Mouse (Mus musculus) ES-E14 (cell line): ENCODE measurements around the gene Cfap97d1. TPM values are rescaled to one million over a fixed set of nuclear protein-coding genes. Genes with fewer than 3 reads are reported as not detected.

Experiments used
- DNase-seq: peaks from one replicate; pipeline ENCODE4 v3.0.0-alpha.2; 2013; ENCODE audit warnings: low read depth, low spot score
- H3K27ac ChIP-seq: 2 replicates; pipeline ENCODE4 v1.5.1; 2012; ENCODE audit warnings: low read depth, mild to moderate bottlenecking, low read length, moderate library complexity, mixed read lengths; ENCODE audit not compliant: poor library complexity, insufficient read depth, severe bottlenecking
- H3K36me3 ChIP-seq: 2 replicates; pipeline ENCODE4 v1.6.1; 2012; ENCODE audit warnings: mild to moderate bottlenecking, low read length, moderate library complexity, mixed read lengths; ENCODE audit not compliant: control insufficient read depth, poor library complexity, insufficient read depth, severe bottlenecking
- H3K4me1 ChIP-seq, 2 experiments: fragments of 150-350 bp in 1 of 2; sonication (generic) in 1 of 2; 2 replicates each; pipeline ENCODE4 v1.6.1; 2012; ENCODE audit warnings: low read length in 2 of 2, mild to moderate bottlenecking in 1 of 2, mixed read lengths in 1 of 2; ENCODE audit not compliant: control insufficient read depth in 2 of 2, insufficient read depth in 2 of 2, poor library complexity in 1 of 2
- H3K4me3 ChIP-seq, 2 experiments: fragments of 150-350 bp in 1 of 2; sonication (generic) in 1 of 2; 2 replicates each; pipeline ENCODE4 v1.5.1; 2012; ENCODE audit warnings: low read length in 2 of 2, low read depth in 1 of 2, mild to moderate bottlenecking in 1 of 2, mixed read lengths in 1 of 2; ENCODE audit not compliant: insufficient read depth in 1 of 2, poor library complexity in 1 of 2, severe bottlenecking in 1 of 2
- H3K9ac ChIP-seq: 2 replicates; pipeline ENCODE4 v1.6.1; 2012; ENCODE audit warnings: low read depth, mild to moderate bottlenecking, low read length, mixed read lengths; ENCODE audit not compliant: poor library complexity, insufficient read depth, severe bottlenecking
- H3K9me3 ChIP-seq: fragments of 150-350 bp; sonication (generic); 2 replicates; pipeline ENCODE4 v1.6.1; 2012; ENCODE audit warnings: low read depth, mild to moderate bottlenecking, low read length; ENCODE audit not compliant: control insufficient read depth, insufficient read depth
- CHD2 ChIP-seq: IDR thresholded peaks from 2 replicates; pipeline ENCODE4 v1.6.1; 2014; ENCODE audit warnings: mild to moderate bottlenecking, low read depth, low read length, inconsistent platforms
- HCFC1 ChIP-seq: IDR thresholded peaks from 2 replicates; pipeline ENCODE4 v1.6.1; 2012; ENCODE audit warnings: low read length, inconsistent platforms, borderline replicate concordance; ENCODE audit not compliant: insufficient read depth
- MAFK ChIP-seq: IDR thresholded peaks from 2 replicates; pipeline ENCODE4 v1.6.1; 2014; ENCODE audit warnings: mild to moderate bottlenecking, low read depth, low read length, inconsistent platforms; ENCODE audit not compliant: insufficient read depth
- ZC3H11A ChIP-seq: IDR thresholded peaks from 2 replicates; pipeline ENCODE4 v1.6.1; 2012; ENCODE audit warnings: low read depth, mild to moderate bottlenecking, inconsistent platforms, low read length, borderline replicate concordance
- ZNF384 ChIP-seq: IDR thresholded peaks from 2 replicates; pipeline ENCODE4 v1.6.1; 2012; ENCODE audit warnings: low read depth, low read length, inconsistent platforms
- in situ Hi-C, 2 experiments: fragments of 600-800 bp; cut with MboI; formaldehyde crosslinking; loops; one replicate each; pipeline ENCODE4 v1.15.1; 2025; ENCODE audit warnings: low sequenced_read_pairs in 2 of 2, inconsistent platforms in 1 of 2; ENCODE audit not compliant: unreplicated experiment in 2 of 2
- total RNA-seq: library from RNA; depleted of rRNA; stranded (reverse); fragments of 300-350 nt; gene quantifications from 2 replicates; pipeline ENCODE4 v1.2.3, GENCODE M21; 2012

Gene Cfap97d1
- total RNA-seq, 1 experiment: not detected

DNA sequence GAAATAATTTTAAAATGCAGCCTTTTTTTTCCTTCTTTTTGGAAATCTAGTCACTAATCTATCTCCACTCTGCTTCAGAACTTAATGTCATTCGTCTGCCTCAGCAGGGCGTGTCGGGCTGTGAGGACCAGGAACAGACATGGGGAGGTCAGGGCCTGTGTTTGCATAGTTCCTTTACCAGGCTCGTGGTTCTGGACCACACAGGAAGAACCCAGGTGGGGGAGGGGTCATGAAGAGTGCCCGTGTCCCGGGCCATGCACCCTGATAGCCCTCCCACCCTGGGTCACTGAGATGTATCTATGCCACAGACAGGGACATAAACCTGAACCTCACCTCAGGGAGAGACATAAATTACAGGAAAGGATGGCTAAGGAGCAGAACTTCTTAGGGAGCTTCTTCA, 9.9 kb upstream of the Cfap97d1 start:
- no peak for DNase-seq
- no peak for TF ChIP-seq ZC3H11A
- TF ChIP-seq MAFK: no peak
- no peak for TF ChIP-seq ZNF384
- TF ChIP-seq HCFC1: no peak
- no peak for TF ChIP-seq CHD2
- Histone ChIP-seq H3K4me3 (no peak overlapping the region), H3K36me3 (peaks cover 9% of the 10 kb centered on the region; the same call in 1 of the 2 replicates), H3K27ac (no peak overlapping the region), H3K9me3 (no peaks in the 10 kb centered on the region), H3K4me1 (peaks cover 0 to 7% of the 10 kb centered on the region in 2 experiments; a peak in 1 of 4 replicates), H3K9ac (no peak overlapping the region)
- in situ Hi-C loops: no loop called here

- no peak overlapping the region for H3K4me3 ChIP-seq
- H3K4me1 ChIP-seq: peaks cover 0 to 7% of the 10 kb centered on the region in 2 experiments; a peak in 1 of 4 replicates
- H3K9ac ChIP-seq: no peak overlapping the region
- TF ChIP-seq CHD2 (no peak), MAFK (no peak), ZNF384 (no peak), ZC3H11A (no peak), HCFC1 (no peak)
- H3K9me3 ChIP-seq: no peaks in the 10 kb centered on the region
- in situ Hi-C loops: loop anchor here in 1 of 2 experiments (5.0 kb wide), 1 partner anchor 53 kb away; no protein-coding TSS in a partner anchor
- DNase-seq: no peak
- no peak overlapping the region for H3K27ac ChIP-seq
- peaks cover 12% of the 10 kb centered on the region; the same call in 1 of the 2 replicates for H3K36me3 ChIP-seq
Measured at GRCm38 (mm10) chr11:101974923-101975322, 9.2 kb upstream of the Cfap97d1 start.

DNA sequence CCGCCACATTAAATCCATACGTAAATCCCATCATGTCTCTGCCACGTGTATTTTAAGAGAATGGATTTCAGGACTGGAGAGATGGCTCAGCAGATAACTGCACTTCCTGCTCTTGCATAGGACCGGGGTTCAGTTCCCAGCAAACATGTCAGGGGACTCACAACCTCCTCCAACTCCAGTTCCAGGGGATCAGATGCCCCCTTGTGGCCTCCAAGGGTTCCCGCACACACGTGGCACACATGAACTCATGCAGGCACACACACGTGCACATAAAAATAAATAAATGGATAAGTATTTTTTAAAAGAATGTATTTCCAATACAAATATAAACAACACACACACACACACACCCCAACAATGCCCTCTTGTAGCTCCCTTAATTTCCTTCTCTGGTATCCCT, 7.1 kb upstream of the Cfap97d1 start:
- no peak for DNase-seq
- H3K4me3 ChIP-seq: no peak overlapping the region
- TF ChIP-seq ZNF384 (no peak), ZC3H11A (no peak), CHD2 (no peak), HCFC1 (no peak)
- peaks cover under 1 to 12% of the 10 kb centered on the region in 2 experiments; a peak in 1 of 4 replicates for H3K4me1 ChIP-seq
- H3K9me3 ChIP-seq: no peaks in the 10 kb centered on the region
- in situ Hi-C loops: loop anchor here in 1 of 2 experiments (5.0 kb wide), 1 partner anchor 55 kb away; no protein-coding TSS in a partner anchor
- no peak overlapping the region for H3K9ac ChIP-seq
- H3K27ac ChIP-seq: no peak overlapping the region
- peaks cover 23% of the 10 kb centered on the region; the same call in 1 of the 2 replicates for H3K36me3 ChIP-seq

GRCm38 (mm10) chr11:101979140-101979539, 4.9 kb upstream of the Cfap97d1 start:
- TF ChIP-seq ZC3H11A (no peak), HCFC1 (no peak), ZNF384 (no peak), MAFK (no peak), CHD2 (no peak)
- Histone ChIP-seq H3K4me1 (peaks cover 8 to 25% of the 10 kb centered on the region in 2 experiments), H3K9ac (no peak overlapping the region), H3K27ac (no peak overlapping the region), H3K4me3 (no peak overlapping the region), H3K9me3 (no peaks in the 10 kb centered on the region), H3K36me3 (peaks cover 23% of the 10 kb centered on the region; the same call in 1 of the 2 replicates)
- in situ Hi-C loops: loop anchor here in 1 of 2 experiments (5.0 kb wide), 1 partner anchor 57 kb away; no protein-coding TSS in a partner anchor
- no peak for DNase-seq
